Mouse (Mus musculus): Measurements from ENCODE around the gene D330020A13Rik. TPM values are rescaled to one million over a fixed set of nuclear protein-coding genes. Genes with fewer than 3 reads are reported as not detected.

The D330020A13Rik gene
- polyA plus RNA-seq, 2 experiments: 0.34 to 0.55 TPM

DNA sequence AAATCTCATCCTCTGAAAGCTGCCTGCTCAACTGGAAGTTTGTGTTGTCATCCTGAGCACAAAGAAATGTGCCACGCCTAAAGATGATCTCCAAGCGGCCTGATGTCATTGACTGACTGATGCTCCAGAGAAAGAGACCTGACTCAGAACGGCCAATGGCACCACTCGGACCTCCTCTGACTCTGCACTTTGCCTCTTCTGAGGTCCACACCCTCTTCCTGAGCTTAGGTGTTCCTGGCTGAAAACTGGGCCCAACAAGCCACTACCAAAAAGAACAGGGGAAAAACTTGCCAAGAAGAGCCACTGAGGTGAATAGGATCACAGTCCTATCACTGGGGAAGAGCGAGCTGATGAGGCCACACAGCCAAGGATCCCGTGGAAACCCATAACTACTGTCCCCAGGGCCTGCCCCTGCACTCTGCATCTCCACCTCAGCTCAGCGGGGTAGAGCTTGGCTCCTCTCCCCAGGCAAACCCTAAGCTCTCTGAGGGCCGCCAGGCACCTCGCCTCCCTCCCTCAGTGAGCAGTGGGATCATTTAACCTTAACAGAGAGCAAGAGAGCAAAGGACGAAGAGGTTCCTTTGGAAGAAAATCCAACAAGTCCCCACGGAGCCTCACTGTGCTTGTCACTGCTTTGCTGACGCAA, 31.2 kb upstream of the D330020A13Rik start:
- Histone ChIP-seq H3K27ac (replicated peaks; ENCODE audit: low read depth, low read length) (no peak overlapping the region), H3K9me3 (ENCODE audit: control insufficient read depth, low read length) (no peaks in the 10 kb centered on the region), H3K4me3 (replicated peaks; ENCODE audit: low read length) (no peak overlapping the region), H3K4me1 (ENCODE audit: control insufficient read depth, insufficient read depth, low read length) (peaks cover 4% of the 10 kb centered on the region; the same call in 1 of the 2 replicates), H3K4me2 (replicated peaks; ENCODE audit: low read depth, low read length, severe bottlenecking) (no peak overlapping the region), H3K27me3 (ENCODE audit: control insufficient read depth, insufficient read depth, low read length) (no peaks in the 10 kb centered on the region), H3K9ac (ENCODE audit: low read depth, low read length, severe bottlenecking) (no peak overlapping the region), H3K36me3 (ENCODE audit: control insufficient read depth, insufficient read depth, low read length) (no peaks in the 10 kb centered on the region)
- DNase-seq (ENCODE audit: low spot score): no peak
- no peak for ATAC-seq (ENCODE audit: low FRiP score, low read depth)
- no peak for TF ChIP-seq POLR2A (IDR thresholded peaks at IDR 0.05; ENCODE audit: borderline replicate concordance, extremely low read depth, insufficient read depth, insufficient read length)
- WGBS: 63% methylated on average over 12 of the region's 12 CpGs

GRCm38 (mm10) chr6:120263608-120264007, 30.6 kb upstream of the D330020A13Rik start:
- Histone ChIP-seq H3K9me3 (ENCODE audit: control insufficient read depth, low read length) (no peaks in the 10 kb centered on the region), H3K4me2 (replicated peaks; ENCODE audit: low read depth, low read length, severe bottlenecking) (no peak overlapping the region), H3K9ac (ENCODE audit: low read depth, low read length, severe bottlenecking) (no peak overlapping the region), H3K36me3 (ENCODE audit: control insufficient read depth, insufficient read depth, low read length) (no peaks in the 10 kb centered on the region), H3K27me3 (ENCODE audit: control insufficient read depth, insufficient read depth, low read length) (no peaks in the 10 kb centered on the region), H3K4me1 (ENCODE audit: control insufficient read depth, insufficient read depth, low read length) (peaks cover 4% of the 10 kb centered on the region; the same call in 1 of the 2 replicates), H3K4me3 (replicated peaks; ENCODE audit: low read length) (no peak overlapping the region), H3K27ac (replicated peaks; ENCODE audit: low read depth, low read length) (no peak overlapping the region)
- no peak for DNase-seq (ENCODE audit: low spot score)
- TF ChIP-seq POLR2A (IDR thresholded peaks at IDR 0.05; ENCODE audit: borderline replicate concordance, extremely low read depth, insufficient read depth, insufficient read length): no peak
- WGBS: 82% methylated on average over 7 of the region's 7 CpGs
- no peak for ATAC-seq (ENCODE audit: low FRiP score, low read depth)

DNA sequence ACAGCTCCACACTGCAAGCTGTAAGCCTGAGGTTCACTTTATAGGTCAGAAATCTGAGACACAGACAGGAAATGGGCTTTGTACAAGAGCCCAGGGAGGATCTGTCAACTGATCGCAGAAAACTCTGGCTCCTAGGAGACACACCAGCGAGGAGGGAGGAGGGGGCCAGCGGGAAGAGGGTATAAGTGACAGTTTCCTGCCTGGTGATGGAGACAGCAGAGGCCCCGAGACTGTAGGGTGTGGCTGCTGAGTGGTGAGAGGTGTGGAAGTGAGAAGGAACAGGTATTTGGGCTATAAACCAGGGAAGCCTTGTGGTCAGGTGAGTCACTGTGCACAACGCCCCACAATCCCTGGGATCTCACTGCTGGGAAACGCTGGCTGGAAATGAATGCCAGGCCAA, 30.0 kb upstream of the D330020A13Rik start:
- DNase-seq (ENCODE audit: low spot score) (no peak), ATAC-seq (ENCODE audit: low FRiP score, low read depth) (no peak)
- H3K4me2 ChIP-seq (replicated peaks; ENCODE audit: low read depth, low read length, severe bottlenecking): no peak overlapping the region
- peaks cover 4% of the 10 kb centered on the region; the same call in 1 of the 2 replicates for H3K4me1 ChIP-seq (ENCODE audit: control insufficient read depth, insufficient read depth, low read length)
- no peaks in the 10 kb centered on the region for H3K27me3 ChIP-seq (ENCODE audit: control insufficient read depth, insufficient read depth, low read length)
- no peaks in the 10 kb centered on the region for H3K36me3 ChIP-seq (ENCODE audit: control insufficient read depth, insufficient read depth, low read length)
- no peak overlapping the region for H3K4me3 ChIP-seq (replicated peaks; ENCODE audit: low read length)
- 25% methylated on average over 6 of the region's 6 CpGs for WGBS
- no peak for TF ChIP-seq POLR2A (IDR thresholded peaks at IDR 0.05; ENCODE audit: borderline replicate concordance, extremely low read depth, insufficient read depth, insufficient read length)
- no peak overlapping the region for H3K27ac ChIP-seq (replicated peaks; ENCODE audit: low read depth, low read length)
- no peak overlapping the region for H3K9ac ChIP-seq (ENCODE audit: low read depth, low read length, severe bottlenecking)
- no peaks in the 10 kb centered on the region for H3K9me3 ChIP-seq (ENCODE audit: control insufficient read depth, low read length)

DNA sequence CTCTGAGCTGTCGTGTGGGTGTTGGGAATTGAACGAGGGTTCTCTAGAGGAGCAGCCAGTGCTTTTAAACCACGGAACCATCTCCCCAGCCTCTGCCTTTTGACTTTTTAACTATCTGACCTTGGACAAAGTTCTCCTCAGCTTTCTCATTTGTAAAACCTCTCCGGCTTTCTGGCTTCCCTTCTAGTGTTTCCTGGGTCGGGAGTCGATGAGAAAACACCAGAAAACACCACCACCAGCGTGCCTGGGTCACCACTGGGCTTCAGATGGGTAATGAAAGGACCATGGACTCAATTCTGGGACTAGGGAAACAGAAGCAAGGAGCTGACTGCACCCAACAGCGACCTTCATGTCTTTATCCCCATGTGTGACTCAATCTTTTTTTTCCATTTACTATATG, 20.0 kb upstream of the D330020A13Rik start:
- Histone ChIP-seq H3K9ac (ENCODE audit: low read depth, low read length, severe bottlenecking) (no peak overlapping the region), H3K9me3 (ENCODE audit: control insufficient read depth, low read length) (no peaks in the 10 kb centered on the region)
- ATAC-seq (ENCODE audit: low FRiP score, low read depth): no peak

GRCm38 (mm10) chr6:120274887-120275286, 19.3 kb upstream of the D330020A13Rik start:
- 0 out of 2 replicates have a peak overlapping the region, but pooled peaks have one; percentile 41 for H3K27ac ChIP-seq (replicated peaks; ENCODE audit: low read depth, low read length)
- H3K9ac ChIP-seq (ENCODE audit: low read depth, low read length, severe bottlenecking): no peak overlapping the region
- DNase-seq (ENCODE audit: low spot score) (peak; percentile 27), ATAC-seq (ENCODE audit: low FRiP score, low read depth) (peak; percentile 69)
- no peak overlapping the region for H3K4me2 ChIP-seq (replicated peaks; ENCODE audit: low read depth, low read length, severe bottlenecking)
- no peak for TF ChIP-seq POLR2A (IDR thresholded peaks at IDR 0.05; ENCODE audit: borderline replicate concordance, extremely low read depth, insufficient read depth, insufficient read length)
- WGBS: 51% methylated on average over 4 of the region's 4 CpGs
- no peaks in the 10 kb centered on the region for H3K4me1 ChIP-seq (ENCODE audit: control insufficient read depth, insufficient read depth, low read length)
- no peak overlapping the region for H3K4me3 ChIP-seq (replicated peaks; ENCODE audit: low read length)
- H3K36me3 ChIP-seq (ENCODE audit: control insufficient read depth, insufficient read depth, low read length): no peaks in the 10 kb centered on the region
- H3K27me3 ChIP-seq (ENCODE audit: control insufficient read depth, insufficient read depth, low read length): no peaks in the 10 kb centered on the region
- no peaks in the 10 kb centered on the region for H3K9me3 ChIP-seq (ENCODE audit: control insufficient read depth, low read length)

More for the DNA sequence above, 20.0 kb upstream of the D330020A13Rik start:
- WGBS: 77% methylated on average over 8 of the region's 8 CpGs
- Histone ChIP-seq H3K4me2 (replicated peaks; ENCODE audit: low read depth, low read length, severe bottlenecking) (no peak overlapping the region), H3K4me3 (replicated peaks; ENCODE audit: low read length) (no peak overlapping the region), H3K36me3 (ENCODE audit: control insufficient read depth, insufficient read depth, low read length) (no peaks in the 10 kb centered on the region), H3K27ac (replicated peaks; ENCODE audit: low read depth, low read length) (no peak overlapping the region), H3K27me3 (ENCODE audit: control insufficient read depth, insufficient read depth, low read length) (no peaks in the 10 kb centered on the region), H3K4me1 (ENCODE audit: control insufficient read depth, insufficient read depth, low read length) (no peaks in the 10 kb centered on the region)
- no peak for DNase-seq (ENCODE audit: low spot score)
- TF ChIP-seq POLR2A (IDR thresholded peaks at IDR 0.05; ENCODE audit: borderline replicate concordance, extremely low read depth, insufficient read depth, insufficient read length): no peak
